19 mouse cellular contexts compared by ENCODE assay signal in the genomic region with DNA sequence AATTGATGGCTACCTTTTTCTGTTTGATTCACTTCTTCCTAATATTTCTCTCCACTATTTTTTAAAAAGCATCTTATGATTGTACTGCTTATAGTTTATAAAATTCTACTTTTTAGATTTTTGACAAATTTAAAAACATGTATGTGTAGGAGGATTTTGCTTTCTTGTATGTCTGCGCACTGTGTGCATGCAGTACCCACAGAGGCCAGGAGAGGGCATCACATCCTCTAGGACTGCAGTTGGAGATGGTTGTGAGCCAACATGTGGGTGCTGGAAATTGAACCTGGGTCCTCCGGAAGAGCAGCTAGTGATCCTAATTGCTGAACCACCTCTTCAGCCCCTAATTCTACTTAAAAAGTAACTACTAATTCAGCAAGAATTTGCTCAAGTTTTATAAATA.
DNase-seq lines count a peak whose midpoint lies in the region; ATAC-seq and TF ChIP-seq lines count a peak whose summit lies in the region.
"Had no signal": no experiment of that assay in that cellular context is flagged by ENCODE, and none has a peak within 500 bp of the region (broad histone marks: within the 10 kb centered on the region; RNA-seq: fewer than 3 reads in every experiment).

No protein-coding gene starts in this region.

- no peak for DNase-seq in forebrain, postnatal 0 days
- DNase-seq in forebrain, embryonic 11.5 days (ENCODE audit: low spot score), result no peak
- no peak for DNase-seq in liver, adult 2 months (ENCODE audit: extremely low read depth, low read depth, low spot score)
- DNase-seq in G1E (ENCODE audit: low spot score), result no peak
- DNase-seq in induced T-regulatory cell, adult 2 months (ENCODE audit: low read depth), result peak; percentile 1
- DNase-seq in adrenal gland, adult 8-10 months, result no peak
- DNase-seq in gastrocnemius, postnatal 36 days, result no peak
- DNase-seq: adrenal gland, postnatal 10 days; cerebellum, adult 8-10 months; heart, postnatal 4 days; lung, postnatal 36 days; right cerebral cortex, postnatal 4 days had no signal

- no peaks in the 10 kb centered on the region for H3K79me2 ChIP-seq in liver, adult 2 months (ENCODE audit: control insufficient read depth, insufficient read depth, low read length)

- 98% methylated on average over 2 of the region's 2 CpGs for WGBS in forebrain, postnatal 0 days
- WGBS in forebrain, embryonic 11.5 days, result 94% methylated on average over 2 of the region's 2 CpGs
- WGBS in liver, adult 2 months, result over 99% methylated on average over 2 of the region's 2 CpGs
- 92% methylated on average over 2 of the region's 2 CpGs for WGBS in liver, embryonic 12.5 days (ENCODE audit: insufficient replicate concordance)

- TF ChIP-seq CTCF in forebrain, postnatal 0 days (IDR thresholded peaks at IDR 0.05; ENCODE audit: low read depth), result peak; percentile 39
- TF ChIP-seq CTCF in liver, adult 2 months (IDR thresholded peaks at IDR 0.05; ENCODE audit: low read depth, low read length), result peak; percentile 26; the same call in 1 of the 2 replicates
- 0 out of 2 replicates have a peak, but pooled peaks have one; percentile 8 for TF ChIP-seq CTCF in G1E (IDR thresholded peaks at IDR 0.05; ENCODE audit: low read depth, low read length)

- TF ChIP-seq POLR2A in liver, adult 2 months (IDR thresholded peaks at IDR 0.05; ENCODE audit: extremely low read depth, insufficient read depth, low read length), result no peak

- no peak overlapping the region for H3K4me3 ChIP-seq in forebrain, postnatal 0 days (ENCODE audit: low read depth, low read length)
- no peak overlapping the region for H3K4me3 ChIP-seq in forebrain, embryonic 11.5 days (ENCODE audit: low read depth, low read length)
- no peak overlapping the region for H3K4me3 ChIP-seq in liver, adult 2 months (ENCODE audit: insufficient read depth, low read depth, low read length)
- H3K4me3 ChIP-seq in liver, embryonic 12.5 days, result no peak overlapping the region
- no peak overlapping the region for H3K4me3 ChIP-seq in G1E (ENCODE audit: low read depth, low read length)
- H3K4me3 ChIP-seq: embryonic facial prominence, embryonic 13.5 days; heart, embryonic 13.5 days; kidney, embryonic 15.5 days; limb, embryonic 10.5 days had no signal

- no peaks in the 10 kb centered on the region for H3K9me3 ChIP-seq in forebrain, postnatal 0 days (ENCODE audit: low read length)
- H3K9me3 ChIP-seq in forebrain, embryonic 11.5 days (ENCODE audit: control insufficient read depth, low read length), result peaks cover 3% of the 10 kb centered on the region; the same call in 1 of the 2 replicates
- H3K9me3 ChIP-seq in liver, embryonic 12.5 days (replicated peaks), result peaks cover 15% of the 10 kb centered on the region
- peaks cover 11% of the 10 kb centered on the region for H3K9me3 ChIP-seq in G1E (replicated peaks)
- H3K9me3 ChIP-seq: limb, embryonic 10.5 days had no signal

- intact Hi-C loops in gastrocnemius, postnatal 36 days (cut with DNase I), result no loop called here

- no peak overlapping the region for H3K27ac ChIP-seq in forebrain, postnatal 0 days (ENCODE audit: low read depth, low read length)
- no peak overlapping the region for H3K27ac ChIP-seq in forebrain, embryonic 11.5 days (ENCODE audit: low read depth, low read length)
- no peak overlapping the region for H3K27ac ChIP-seq in liver, adult 2 months (replicated peaks; ENCODE audit: insufficient read depth, low read depth, low read length)
- H3K27ac ChIP-seq in liver, embryonic 12.5 days, result no peak overlapping the region
- H3K27ac ChIP-seq: embryonic facial prominence, embryonic 13.5 days; heart, embryonic 13.5 days; kidney, embryonic 15.5 days; limb, embryonic 10.5 days had no signal

- no peaks in the 10 kb centered on the region for H3K4me1 ChIP-seq in forebrain, postnatal 0 days (ENCODE audit: insufficient read depth)
- H3K4me1 ChIP-seq in forebrain, embryonic 11.5 days (replicated peaks; ENCODE audit: control insufficient read depth, insufficient read depth, low read length), result no peaks in the 10 kb centered on the region
- H3K4me1 ChIP-seq in liver, adult 2 months (ENCODE audit: control insufficient read depth, insufficient read depth, low read length), result no peaks in the 10 kb centered on the region
- H3K4me1 ChIP-seq in liver, embryonic 12.5 days, result no peaks in the 10 kb centered on the region
- H3K4me1 ChIP-seq in G1E (ENCODE audit: insufficient read depth, low read depth, low read length), result no peaks in the 10 kb centered on the region
- H3K4me1 ChIP-seq: embryonic facial prominence, embryonic 13.5 days; heart, embryonic 13.5 days had no signal

- no peak for ATAC-seq in forebrain, postnatal 0 days
- no peak for ATAC-seq in forebrain, embryonic 11.5 days (replicated peaks; ENCODE audit: low FRiP score)
- no peak for ATAC-seq in liver, embryonic 12.5 days
- ATAC-seq in G1E (ENCODE audit: extremely low read depth, insufficient number of reproducible peaks, low FRiP score, poor library complexity, severe bottlenecking), result no peak
- ATAC-seq: inflammation-experienced regulatory T-cells, adult 6 months had no signal

- no peaks in the 10 kb centered on the region for H3K36me3 ChIP-seq in forebrain, postnatal 0 days (ENCODE audit: insufficient read depth)
- H3K36me3 ChIP-seq in forebrain, embryonic 11.5 days (ENCODE audit: control insufficient read depth, insufficient read depth, low read length), result peaks cover 3% of the 10 kb centered on the region; the same call in 1 of the 2 replicates
- H3K36me3 ChIP-seq in liver, adult 2 months (ENCODE audit: control insufficient read depth, insufficient read depth, low read length), result no peaks in the 10 kb centered on the region
- H3K36me3 ChIP-seq in liver, embryonic 12.5 days, result peaks cover 25% of the 10 kb centered on the region
- H3K36me3 ChIP-seq in G1E (replicated peaks), result peaks cover 69% of the 10 kb centered on the region
- H3K36me3 ChIP-seq: heart, embryonic 13.5 days had no signal

- no peak overlapping the region for H3K4me2 ChIP-seq in forebrain, postnatal 0 days (ENCODE audit: low read depth)
- H3K4me2 ChIP-seq in forebrain, embryonic 11.5 days (ENCODE audit: low read depth, low read length, severe bottlenecking), result no peak overlapping the region
- no peak overlapping the region for H3K4me2 ChIP-seq in liver, embryonic 12.5 days
- H3K4me2 ChIP-seq: embryonic facial prominence, embryonic 13.5 days; heart, embryonic 13.5 days; kidney, embryonic 15.5 days; midbrain, embryonic 11.5 days had no signal

- no peak overlapping the region for H3K9ac ChIP-seq in forebrain, postnatal 0 days
- no peak overlapping the region for H3K9ac ChIP-seq in forebrain, embryonic 11.5 days (ENCODE audit: low read length)
- no peak overlapping the region for H3K9ac ChIP-seq in liver, adult 2 months (ENCODE audit: low read depth, low read length)
- no peak overlapping the region for H3K9ac ChIP-seq in liver, embryonic 12.5 days
- H3K9ac ChIP-seq: embryonic facial prominence, embryonic 13.5 days; heart, embryonic 13.5 days; kidney, embryonic 15.5 days had no signal

- no peaks in the 10 kb centered on the region for H3K27me3 ChIP-seq in forebrain, postnatal 0 days (ENCODE audit: insufficient read depth, low read length)
- no peaks in the 10 kb centered on the region for H3K27me3 ChIP-seq in forebrain, embryonic 11.5 days (ENCODE audit: control insufficient read depth, insufficient read depth, low read length)
- no peaks in the 10 kb centered on the region for H3K27me3 ChIP-seq in liver, adult 2 months (ENCODE audit: control insufficient read depth, insufficient read depth, low read length)
- no peaks in the 10 kb centered on the region for H3K27me3 ChIP-seq in liver, embryonic 12.5 days (replicated peaks)
- H3K27me3 ChIP-seq in G1E (ENCODE audit: insufficient read depth, low read length), result no peaks in the 10 kb centered on the region
- H3K27me3 ChIP-seq: embryonic facial prominence, embryonic 13.5 days; heart, embryonic 13.5 days; kidney, embryonic 15.5 days had no signal
